Mouse (Mus musculus): ENCODE results near the gene Topors. TPM values are rescaled to one million over a fixed set of nuclear protein-coding genes. Genes with fewer than 3 reads are reported as not detected.

Gene Topors
- polyA plus RNA-seq, 1 experiment from 2014 or later, result 57.7 TPM

DNA sequence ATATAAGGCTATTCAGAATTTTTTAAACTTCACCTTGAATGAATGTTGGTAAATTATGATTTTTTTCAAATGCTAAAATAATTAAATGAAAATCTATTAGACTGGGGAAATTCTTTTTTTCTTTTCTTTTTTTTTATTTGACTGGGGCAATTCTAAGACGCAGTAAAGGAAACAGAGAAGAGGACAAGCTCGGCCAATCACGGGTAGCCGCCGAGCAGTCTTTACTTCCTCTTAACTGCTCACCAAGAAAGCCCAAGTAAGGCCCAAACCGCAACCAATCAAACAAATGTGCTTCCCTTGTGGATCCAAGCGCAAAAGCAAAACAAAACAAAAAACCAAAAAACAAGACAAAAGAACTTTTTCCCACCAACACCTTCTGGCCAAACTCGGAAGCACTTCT, 25.6 kb downstream of the Topors start:
- ATAC-seq (ENCODE audit: insufficient number of reproducible peaks, insufficient read depth, low FRiP score, low TSS enrichment), result no peak

DNA sequence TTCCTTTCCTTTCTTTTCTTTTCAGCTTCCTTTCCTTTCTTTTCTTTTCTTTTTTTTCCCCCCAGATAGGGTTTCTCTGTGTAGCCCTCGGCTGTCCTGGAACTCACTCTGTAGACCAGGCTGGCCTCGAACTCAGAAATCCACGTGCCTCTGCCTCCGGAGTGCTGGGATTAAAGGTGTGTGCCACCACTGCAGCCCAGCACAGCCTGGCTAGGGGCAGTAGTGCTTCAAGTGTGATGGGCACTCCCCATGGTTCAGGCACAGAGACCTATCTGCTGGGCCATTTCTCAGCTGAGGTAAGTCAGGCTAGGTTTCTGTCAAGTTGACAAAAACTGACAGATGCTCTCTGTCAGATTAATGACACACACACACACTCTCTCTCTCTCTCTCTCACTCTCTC, 26.6 kb downstream of the Topors start:
- no peak overlapping the region for H3K27ac ChIP-seq
- H3K9ac ChIP-seq, result no peak overlapping the region
- H3K4me2 ChIP-seq (replicated peaks), result no peak overlapping the region
- H3K27me3 ChIP-seq, result no peaks in the 10 kb centered on the region
- WGBS, result 79% methylated on average over 4 of the region's 4 CpGs
- no peak for ATAC-seq (ENCODE audit: insufficient number of reproducible peaks, insufficient read depth, low FRiP score, low TSS enrichment)
- H3K4me3 ChIP-seq, result no peak overlapping the region
- no peaks in the 10 kb centered on the region for H3K9me3 ChIP-seq
- H3K4me1 ChIP-seq, result no peaks in the 10 kb centered on the region
- no peaks in the 10 kb centered on the region for H3K36me3 ChIP-seq

More for the DNA sequence above, 25.6 kb downstream of the Topors start:
- 84% methylated on average over 8 of the region's 8 CpGs for WGBS
- H3K9me3 ChIP-seq, result no peaks in the 10 kb centered on the region
- no peaks in the 10 kb centered on the region for H3K27me3 ChIP-seq
- H3K4me2 ChIP-seq (replicated peaks), result no peak overlapping the region
- H3K4me1 ChIP-seq, result no peaks in the 10 kb centered on the region
- no peak overlapping the region for H3K27ac ChIP-seq
- no peak overlapping the region for H3K4me3 ChIP-seq
- no peaks in the 10 kb centered on the region for H3K36me3 ChIP-seq
- H3K9ac ChIP-seq, result no peak overlapping the region

GRCm38 (mm10) chr4:40241928-40242327, 27.7 kb downstream of the Topors start:
- no peaks in the 10 kb centered on the region for H3K9me3 ChIP-seq
- H3K36me3 ChIP-seq, result no peaks in the 10 kb centered on the region
- H3K9ac ChIP-seq, result no peak overlapping the region
- H3K4me2 ChIP-seq (replicated peaks), result no peak overlapping the region
- no peak for ATAC-seq (ENCODE audit: insufficient number of reproducible peaks, insufficient read depth, low FRiP score, low TSS enrichment)
- WGBS, result 56% methylated on average over 6 of the region's 6 CpGs
- no peaks in the 10 kb centered on the region for H3K4me1 ChIP-seq
- H3K27ac ChIP-seq, result no peak overlapping the region
- H3K27me3 ChIP-seq, result no peaks in the 10 kb centered on the region
- no peak overlapping the region for H3K4me3 ChIP-seq

DNA sequence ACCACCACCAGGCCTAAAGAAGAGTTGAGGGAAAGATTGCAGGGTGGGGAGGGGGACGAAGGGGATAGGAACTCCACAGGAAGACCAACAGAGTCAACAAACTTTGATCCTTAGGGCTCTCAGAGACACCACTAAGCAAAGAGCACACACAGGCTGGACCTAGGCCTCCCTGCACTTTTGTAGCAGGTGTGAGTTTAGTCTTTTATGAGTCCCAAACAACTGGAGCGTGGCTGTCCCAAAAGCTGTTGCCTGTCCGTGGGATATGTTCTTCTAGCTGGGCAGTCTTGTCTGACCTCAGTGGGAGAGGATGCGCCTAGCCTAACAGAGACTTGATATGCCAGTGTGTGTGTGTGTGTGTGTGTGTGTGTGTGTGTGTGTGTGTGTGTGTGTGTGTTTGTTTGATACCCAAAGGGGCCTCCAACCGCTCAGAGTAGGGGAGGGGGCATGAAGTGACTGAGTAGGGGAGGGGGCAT, 29.3 kb downstream of the Topors start:
- H3K27ac ChIP-seq, result no peak overlapping the region
- peak overlapping the region; percentile 44 for H3K4me3 ChIP-seq
- H3K9ac ChIP-seq, result no peak overlapping the region
- H3K36me3 ChIP-seq, result no peaks in the 10 kb centered on the region
- ATAC-seq (ENCODE audit: insufficient number of reproducible peaks, insufficient read depth, low FRiP score, low TSS enrichment), result 0 out of 2 replicates have a peak, but pooled peaks have one; percentile 15
- WGBS, result 54% methylated on average over 5 of the region's 5 CpGs
- no peaks in the 10 kb centered on the region for H3K4me1 ChIP-seq
- no peaks in the 10 kb centered on the region for H3K27me3 ChIP-seq
- peak overlapping the region; percentile 79 for H3K4me2 ChIP-seq (replicated peaks)
- H3K9me3 ChIP-seq, result no peaks in the 10 kb centered on the region

- WGBS, result 4% methylated on average over 35 of the region's 35 CpGs
- H3K4me1 ChIP-seq, result no peaks in the 10 kb centered on the region
- H3K27me3 ChIP-seq, result no peaks in the 10 kb centered on the region
- H3K36me3 ChIP-seq, result no peaks in the 10 kb centered on the region
- peak within 1 kb of the TSS; percentile 44 for H3K4me3 ChIP-seq
- peak; percentile 38; the same call in 1 of the 2 replicates for ATAC-seq (ENCODE audit: insufficient number of reproducible peaks, insufficient read depth, low FRiP score, low TSS enrichment)
- peak within 1 kb of the TSS; percentile 53 for H3K9ac ChIP-seq
- no peaks in the 10 kb centered on the region for H3K9me3 ChIP-seq
- H3K4me2 ChIP-seq (replicated peaks), result peak within 1 kb of the TSS; percentile 79
- H3K27ac ChIP-seq, result peak within 1 kb of the TSS; percentile 60; the same call in 1 of the 2 replicates
Observed at GRCm38 (mm10) chr4:40239409-40240271, 30.0 kb downstream of the Topors start, which contains the start of gene Ddx58. Ddx58 (minus strand) TSS chr4:40239828.

DNA sequence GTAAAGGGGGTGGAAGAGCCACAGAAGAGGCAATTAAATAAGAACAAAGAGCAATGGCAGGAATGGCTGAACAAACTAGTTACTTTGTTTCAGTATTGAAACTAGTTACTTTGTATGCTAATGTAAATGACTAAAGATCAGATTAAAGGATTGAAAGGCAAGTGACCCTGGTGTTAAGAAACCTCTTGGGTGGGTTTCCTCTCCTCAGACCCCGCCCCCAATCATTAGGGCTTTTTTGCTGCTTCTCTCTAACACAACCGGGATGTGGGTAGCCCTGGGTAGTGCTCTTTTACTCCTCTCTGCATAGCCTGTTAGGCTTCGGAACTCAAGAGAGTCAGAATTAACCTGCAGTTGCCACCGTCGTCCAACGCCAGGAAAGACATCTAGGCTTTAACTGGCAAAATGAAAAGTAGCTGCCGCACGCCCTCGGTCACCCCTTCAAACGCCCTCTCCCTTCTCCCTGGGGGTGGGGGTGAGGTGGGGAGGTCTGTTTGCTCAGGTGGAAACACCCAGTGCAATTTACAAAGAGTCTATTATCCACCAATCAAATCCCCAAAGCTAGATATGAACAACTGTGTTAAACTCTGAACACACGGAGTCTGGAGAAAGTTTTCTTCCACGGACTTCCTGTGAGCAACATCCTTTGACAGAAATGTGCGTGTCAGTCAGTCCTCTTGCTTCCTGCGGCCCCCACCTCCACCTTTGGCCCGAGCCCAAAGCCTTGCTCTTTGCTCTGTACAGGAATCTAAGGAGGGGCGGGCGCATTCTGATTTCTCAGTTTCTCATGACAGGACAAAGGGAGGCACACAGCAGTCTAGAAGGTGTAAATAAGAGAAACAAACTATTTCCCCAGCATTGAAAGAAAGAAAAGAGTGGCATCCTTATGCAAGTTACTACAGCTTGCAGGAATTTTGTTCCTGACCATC, 30.9 kb downstream of the Topors start:
- peak overlapping the region; percentile 44 for H3K4me3 ChIP-seq
- H3K9ac ChIP-seq, result peak overlapping the region; percentile 53
- no peaks in the 10 kb centered on the region for H3K27me3 ChIP-seq
- H3K4me2 ChIP-seq (replicated peaks), result peak overlapping the region; percentile 79
- H3K9me3 ChIP-seq, result no peaks in the 10 kb centered on the region
- ATAC-seq (ENCODE audit: insufficient number of reproducible peaks, insufficient read depth, low FRiP score, low TSS enrichment), result peak; percentile 71; the same call in 1 of the 2 replicates
- H3K4me1 ChIP-seq, result no peaks in the 10 kb centered on the region
- H3K27ac ChIP-seq, result peak overlapping the region; percentile 60; the same call in 1 of the 2 replicates
- WGBS, result 3% methylated on average over 17 of the region's 17 CpGs
- H3K36me3 ChIP-seq, result no peaks in the 10 kb centered on the region

- no peaks in the 10 kb centered on the region for H3K36me3 ChIP-seq
- H3K4me3 ChIP-seq, result no peak overlapping the region
- no peaks in the 10 kb centered on the region for H3K4me1 ChIP-seq
- 86% methylated on average over 4 of the region's 4 CpGs for WGBS
- H3K9me3 ChIP-seq, result no peaks in the 10 kb centered on the region
- H3K4me2 ChIP-seq (replicated peaks), result no peak overlapping the region
- no peak for ATAC-seq (ENCODE audit: insufficient number of reproducible peaks, insufficient read depth, low FRiP score, low TSS enrichment)
- H3K27me3 ChIP-seq, result no peaks in the 10 kb centered on the region
- no peak overlapping the region for H3K27ac ChIP-seq
- no peak overlapping the region for H3K9ac ChIP-seq
Observed at GRCm38 (mm10) chr4:40236829-40237228, 32.8 kb downstream of the Topors start.

DNA sequence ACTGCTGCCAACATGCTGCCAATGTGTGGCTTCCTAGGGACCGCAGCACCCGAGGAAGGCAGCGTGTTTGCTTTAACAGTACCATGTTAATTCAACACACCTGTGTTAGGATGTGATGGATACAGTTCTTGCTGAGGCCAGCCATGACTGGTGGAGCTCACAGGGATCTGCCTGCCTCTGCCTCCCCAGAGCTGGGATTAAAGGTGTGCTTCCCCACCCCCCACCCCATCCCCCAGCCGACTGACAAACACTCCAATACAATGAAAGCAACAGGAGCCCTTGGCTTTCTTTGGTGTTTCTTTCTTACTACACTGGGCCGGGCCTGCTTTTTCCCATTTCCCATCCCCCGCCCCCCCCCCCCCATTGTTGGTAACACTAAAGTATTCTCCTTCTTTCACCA, 35.4 kb downstream of the Topors start:
- no peak overlapping the region for H3K4me2 ChIP-seq (replicated peaks)
- H3K9ac ChIP-seq, result no peak overlapping the region
- H3K4me1 ChIP-seq, result no peaks in the 10 kb centered on the region
- no peak overlapping the region for H3K27ac ChIP-seq
- WGBS, result 86% methylated on average over 6 of the region's 6 CpGs
- no peaks in the 10 kb centered on the region for H3K36me3 ChIP-seq
- no peaks in the 10 kb centered on the region for H3K9me3 ChIP-seq
- no peak overlapping the region for H3K4me3 ChIP-seq
- ATAC-seq (ENCODE audit: insufficient number of reproducible peaks, insufficient read depth, low FRiP score, low TSS enrichment), result no peak
- no peaks in the 10 kb centered on the region for H3K27me3 ChIP-seq

DNA sequence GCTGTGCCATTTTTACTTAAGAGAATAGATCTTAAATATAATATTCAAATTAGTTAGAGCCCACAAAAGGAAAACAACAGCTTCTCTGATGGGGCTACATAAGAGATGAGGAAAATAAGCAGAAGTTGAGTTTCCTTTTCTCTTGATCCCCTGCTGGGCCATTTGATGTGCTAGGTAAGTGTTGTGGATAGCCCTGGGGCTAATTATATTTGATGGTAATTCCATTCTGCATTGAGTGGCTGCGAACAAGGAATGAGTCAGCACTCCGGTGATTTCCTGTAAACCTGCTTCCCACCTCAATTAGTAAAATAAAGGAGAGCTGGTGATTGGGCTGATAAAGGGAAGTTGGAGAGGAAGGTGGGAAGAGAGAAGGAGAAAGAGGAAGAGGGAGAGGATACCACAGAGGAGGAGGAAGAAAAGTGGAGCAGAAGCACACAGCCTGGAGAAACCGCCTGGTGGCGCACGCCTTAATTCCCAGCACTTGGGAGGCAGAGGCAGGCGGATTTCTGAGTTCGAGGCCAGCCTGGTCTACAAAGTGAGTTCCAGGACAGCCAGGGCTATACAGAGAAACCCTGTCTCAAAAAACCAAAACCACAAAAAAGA, 36.5 kb downstream of the Topors start:
- no peaks in the 10 kb centered on the region for H3K9me3 ChIP-seq
- H3K9ac ChIP-seq, result no peak overlapping the region
- H3K4me3 ChIP-seq, result no peak overlapping the region
- no peak overlapping the region for H3K4me2 ChIP-seq (replicated peaks)
- ATAC-seq (ENCODE audit: insufficient number of reproducible peaks, insufficient read depth, low FRiP score, low TSS enrichment), result no peak
- 92% methylated on average over 7 of the region's 7 CpGs for WGBS
- H3K4me1 ChIP-seq, result no peaks in the 10 kb centered on the region
- no peaks in the 10 kb centered on the region for H3K27me3 ChIP-seq
- no peak overlapping the region for H3K27ac ChIP-seq
- H3K36me3 ChIP-seq, result no peaks in the 10 kb centered on the region

DNA sequence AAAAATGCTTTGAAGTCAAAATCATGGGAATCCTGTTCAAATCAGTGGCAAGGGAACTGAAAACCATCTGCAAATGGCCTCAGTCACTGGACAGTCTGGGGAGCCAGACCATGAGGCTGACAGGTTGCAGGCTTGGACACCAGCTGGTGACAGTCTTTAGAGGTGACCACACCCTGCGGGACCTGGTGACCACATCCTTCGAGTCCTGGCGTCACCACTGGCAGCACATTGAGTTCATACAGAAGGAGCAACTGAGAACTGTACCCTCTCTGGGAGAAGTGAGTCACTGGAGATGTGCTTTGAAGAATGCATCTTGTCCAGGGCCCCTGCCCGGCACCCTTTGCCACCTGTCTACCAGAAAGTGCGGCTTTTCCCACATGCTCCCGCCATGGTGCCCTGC, 39.9 kb downstream of the Topors start:
- Histone ChIP-seq H3K36me3 (no peaks in the 10 kb centered on the region), H3K27ac (no peak overlapping the region), H3K9me3 (no peaks in the 10 kb centered on the region), H3K27me3 (no peaks in the 10 kb centered on the region), H3K4me3 (no peak overlapping the region), H3K4me1 (no peaks in the 10 kb centered on the region), H3K9ac (no peak overlapping the region), H3K4me2 (replicated peaks) (no peak overlapping the region)
- ATAC-seq (ENCODE audit: insufficient number of reproducible peaks, insufficient read depth, low FRiP score, low TSS enrichment), result no peak
- WGBS, result 91% methylated on average over 6 of the region's 6 CpGs

GRCm38 (mm10) chr4:40227886-40228285, 41.8 kb downstream of the Topors start:
- no peaks in the 10 kb centered on the region for H3K27me3 ChIP-seq
- no peak overlapping the region for H3K4me2 ChIP-seq (replicated peaks)
- no peak overlapping the region for H3K4me3 ChIP-seq
- WGBS, result 89% methylated on average over 7 of the region's 7 CpGs
- ATAC-seq (ENCODE audit: insufficient number of reproducible peaks, insufficient read depth, low FRiP score, low TSS enrichment), result no peak
- H3K4me1 ChIP-seq, result no peaks in the 10 kb centered on the region
- no peaks in the 10 kb centered on the region for H3K36me3 ChIP-seq
- no peaks in the 10 kb centered on the region for H3K9me3 ChIP-seq
- no peak overlapping the region for H3K27ac ChIP-seq
- no peak overlapping the region for H3K9ac ChIP-seq
